Mouse (Mus musculus) G1E (cell line): ENCODE data around the gene Cc2d2a. TPM values are rescaled to one million over a fixed set of nuclear protein-coding genes. Genes with fewer than 3 reads are reported as not detected.
A peak's percentile ranks its signal among the peaks of the same experiment; 100 is the strongest.

Experiments
- ATAC-seq: 2 replicates; pipeline ENCODE4 v1.8.0; 2016; ENCODE audit warnings: mild to moderate bottlenecking; ENCODE audit not compliant: insufficient number of reproducible peaks, poor library complexity, low FRiP score, severe bottlenecking; ENCODE audit errors: extremely low read depth
- DNase-seq: peaks from one replicate; pipeline ENCODE4 v3.0.0; 2012; ENCODE audit warnings: low spot score
- H3K27me3 ChIP-seq: 2 replicates; pipeline ENCODE4 v1.6.1; 2012; ENCODE audit warnings: mild to moderate bottlenecking, low read length, inconsistent platforms; ENCODE audit not compliant: insufficient read depth
- H3K36me3 ChIP-seq: replicated peaks from 2 replicates; pipeline ENCODE3; 2012; ENCODE audit warnings: mild to moderate bottlenecking, inconsistent platforms
- H3K4me1 ChIP-seq: 2 replicates; pipeline ENCODE4 v1.6.1; 2012; ENCODE audit warnings: low read depth, low read length, inconsistent platforms, mixed read lengths; ENCODE audit not compliant: insufficient read depth
- H3K4me3 ChIP-seq: 2 replicates; pipeline ENCODE4 v1.5.1; 2012; ENCODE audit warnings: low read depth, mild to moderate bottlenecking, inconsistent platforms, low read length, moderate library complexity, mixed read lengths
- H3K9me3 ChIP-seq: replicated peaks from 2 replicates; pipeline ENCODE4 v1.6.1; 2012; ENCODE audit warnings: inconsistent platforms
- CTCF ChIP-seq: IDR thresholded peaks from 2 replicates; pipeline ENCODE4 v1.5.1; 2012; ENCODE audit warnings: low read depth, low read length, inconsistent platforms, mixed read lengths
- GATA1 ChIP-seq: IDR thresholded peaks from 2 replicates; pipeline ENCODE4 v1.6.1; 2012; ENCODE audit warnings: borderline replicate concordance, low read length, inconsistent platforms, mixed read lengths
- GATA2 ChIP-seq: IDR thresholded peaks from 2 replicates; pipeline ENCODE4 v1.6.1; 2012; ENCODE audit warnings: low read depth, low read length, inconsistent platforms, borderline replicate concordance
- POLR2AphosphoS5 ChIP-seq: IDR thresholded peaks from 2 replicates; pipeline ENCODE4 v1.6.1; 2012; ENCODE audit warnings: low read depth, low read length, inconsistent platforms; ENCODE audit not compliant: insufficient replicate concordance
- TAL1 ChIP-seq: conservative IDR thresholded peaks from 2 replicates; pipeline ENCODE4 v1.6.1; 2012; ENCODE audit warnings: low read depth, low read length, inconsistent platforms, mixed read lengths
- polyA plus RNA-seq: library from polyadenylated mRNA; stranded (reverse); fragments of >175 nt; gene quantifications from 2 replicates; pipeline ENCODE4 v1.2.3, GENCODE M21; 2012
- total RNA-seq, 2 experiments: library from RNA; stranded (forward) in 1 of 2; stranded (reverse) in 1 of 2; fragments of 200-1000 nt in 1 of 2; fragments of >200 nt in 1 of 2; fragmentation: Nextera tagmentation in 1 of 2; gene quantifications; 2 replicates each; pipeline ENCODE4 v1.2.3; 2014 to 2017

Gene Cc2d2a
- total and polyA plus RNA-seq, 3 experiments: not detected

DNA sequence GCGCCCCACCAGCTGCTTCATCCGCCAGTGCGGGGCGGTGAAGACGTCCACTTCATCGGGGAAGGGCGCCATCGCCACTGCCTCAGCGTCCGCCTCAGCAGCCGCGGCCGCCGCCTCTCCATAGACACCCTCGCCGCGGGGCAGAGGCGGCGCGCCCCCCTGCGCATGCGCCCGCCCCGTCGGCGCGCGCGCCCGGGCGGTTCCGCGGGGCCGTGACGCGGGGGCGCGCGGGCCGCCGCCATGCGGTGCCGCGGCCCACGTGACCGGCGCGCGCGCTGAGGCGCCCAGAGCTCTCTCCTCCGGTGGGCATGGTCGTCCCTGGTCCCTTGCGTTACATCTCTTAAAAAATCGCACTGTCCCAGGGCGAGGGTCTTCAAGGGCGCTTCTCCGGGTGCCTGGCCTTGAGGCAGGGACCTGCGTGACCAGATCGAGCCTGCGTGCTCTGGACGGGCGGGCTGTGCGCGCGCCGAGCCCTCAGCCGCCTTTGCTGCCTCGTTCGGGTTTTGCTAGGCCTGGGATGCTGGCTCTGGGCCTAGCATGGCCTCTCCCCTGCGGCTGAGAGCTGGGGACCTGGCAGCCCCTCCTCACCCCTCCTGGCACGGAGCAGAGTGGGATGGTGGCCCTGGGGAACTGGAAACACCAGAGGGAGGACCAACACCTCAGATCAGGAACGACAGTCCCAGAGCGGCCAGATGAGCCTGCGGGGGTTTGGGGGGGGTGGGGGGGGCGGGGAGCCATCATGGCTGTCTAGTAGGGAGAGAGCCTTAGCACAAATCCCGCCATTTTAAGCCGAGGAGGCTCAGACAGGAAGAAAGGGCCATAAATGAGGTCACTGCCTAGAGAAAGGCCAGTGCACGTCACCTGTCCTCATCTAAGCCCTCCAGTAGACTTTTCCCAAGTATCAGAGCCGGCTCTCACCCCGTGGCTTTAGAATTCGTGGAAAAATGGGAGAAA lies 120.1 kb downstream of the Cc2d2a start:
- peak; percentile 79 for DNase-seq
- peak; percentile 40; the same call in 1 of the 2 replicates for ATAC-seq
- no peaks in the 10 kb centered on the region for H3K9me3 ChIP-seq
- TF ChIP-seq GATA2: no peak
- TF ChIP-seq TAL1: no peak
- no peak for TF ChIP-seq POLR2AphosphoS5
- TF ChIP-seq CTCF: no peak
- TF ChIP-seq GATA1: no peak
- peaks cover 5% of the 10 kb centered on the region for H3K36me3 ChIP-seq
- H3K27me3 ChIP-seq: peaks cover 5% of the 10 kb centered on the region; the same call in 1 of the 2 replicates
- H3K4me1 ChIP-seq: peaks cover 29% of the 10 kb centered on the region
- peak overlapping the region; percentile 95 for H3K4me3 ChIP-seq

DNA sequence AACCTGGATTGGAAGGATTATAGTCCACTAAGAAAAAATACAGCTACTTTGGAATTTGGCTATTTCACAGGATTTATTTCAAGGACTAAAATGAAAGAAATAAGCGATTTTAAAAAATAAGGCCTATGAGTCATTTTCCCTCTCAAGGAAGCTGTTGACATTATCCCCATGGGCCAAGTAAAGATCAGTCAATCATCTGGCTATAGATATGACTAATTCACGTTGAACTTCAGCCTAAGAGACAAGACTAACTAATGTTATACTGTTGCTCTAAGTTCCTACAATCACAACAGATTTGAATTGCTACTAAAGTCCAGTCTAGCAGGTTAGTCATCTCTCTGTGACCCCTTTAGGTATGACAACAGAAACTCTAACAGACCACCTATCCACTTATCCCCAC lies 121.8 kb downstream of the Cc2d2a start:
- TF ChIP-seq TAL1 (no peak), CTCF (no peak), GATA2 (no peak), GATA1 (no peak), POLR2AphosphoS5 (no peak)
- H3K4me3 ChIP-seq: no peak overlapping the region
- ATAC-seq (no peak), DNase-seq (no peak)
- H3K4me1 ChIP-seq: peaks cover 22% of the 10 kb centered on the region
- H3K27me3 ChIP-seq: peaks cover 15% of the 10 kb centered on the region
- no peaks in the 10 kb centered on the region for H3K36me3 ChIP-seq
- no peaks in the 10 kb centered on the region for H3K9me3 ChIP-seq

DNA sequence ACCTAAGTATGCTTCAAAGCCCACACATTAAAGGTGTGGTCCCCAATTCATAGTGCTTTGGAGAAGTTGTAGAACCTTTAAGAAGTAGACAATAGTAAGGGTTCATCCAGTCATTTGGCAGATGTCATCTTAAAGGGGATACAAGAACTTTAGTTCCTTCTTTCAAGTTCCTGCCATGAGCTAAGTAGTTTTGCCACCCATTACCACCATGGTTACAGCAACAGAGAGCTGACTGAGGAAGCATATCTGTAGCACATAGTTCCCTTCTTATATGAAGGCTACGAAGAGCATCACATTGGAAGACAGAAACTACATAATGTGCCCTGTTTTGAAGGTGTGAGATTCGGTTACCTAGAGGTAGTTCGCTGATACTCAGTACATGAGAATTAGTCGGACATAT lies 124.5 kb downstream of the Cc2d2a start:
- no peaks in the 10 kb centered on the region for H3K9me3 ChIP-seq
- H3K4me1 ChIP-seq: peaks cover 9% of the 10 kb centered on the region
- no peak overlapping the region for H3K4me3 ChIP-seq
- TF ChIP-seq CTCF: no peak
- TF ChIP-seq GATA2: no peak
- TF ChIP-seq POLR2AphosphoS5: no peak
- TF ChIP-seq GATA1: no peak
- TF ChIP-seq TAL1: no peak
- ATAC-seq: no peak
- H3K36me3 ChIP-seq: no peaks in the 10 kb centered on the region
- peaks cover 17% of the 10 kb centered on the region for H3K27me3 ChIP-seq
- DNase-seq: no peak

DNA sequence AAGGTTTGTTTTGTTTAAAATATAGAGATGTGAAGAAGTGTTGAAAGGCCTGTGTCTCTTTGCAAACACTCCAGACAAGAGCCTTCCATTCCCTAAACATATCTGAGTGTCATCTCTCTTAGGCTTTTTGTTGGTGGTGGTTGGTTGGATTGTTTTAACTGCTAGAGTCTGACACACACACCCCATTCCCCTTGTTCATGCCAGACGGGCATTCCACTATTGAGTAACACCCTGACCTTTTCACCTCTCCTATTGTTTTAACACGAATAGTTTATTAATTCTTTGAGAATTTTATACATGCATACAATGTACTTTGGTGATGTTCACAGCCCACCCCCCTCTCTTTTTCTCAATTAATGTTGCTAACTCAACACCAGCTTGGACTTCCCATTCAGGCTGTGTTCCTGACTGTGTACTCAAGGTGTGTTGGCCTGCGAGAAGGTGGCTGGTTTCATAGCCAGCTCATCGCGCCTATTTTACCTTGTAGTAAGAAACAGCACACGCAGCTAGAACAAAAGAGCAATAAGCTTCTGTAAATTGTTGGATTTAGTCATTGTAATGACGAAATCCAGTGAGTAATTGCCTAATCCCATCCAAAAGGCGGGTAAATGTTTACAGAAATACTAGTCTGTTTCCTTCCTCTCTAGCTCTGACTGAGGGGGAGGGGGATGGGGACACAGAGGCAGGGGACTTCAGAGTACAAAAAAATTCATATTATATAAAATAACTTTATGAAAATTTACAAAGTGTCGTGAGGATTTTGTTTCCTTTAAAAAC lies 126.0 kb downstream of the Cc2d2a start:
- Histone ChIP-seq H3K36me3 (no peaks in the 10 kb centered on the region), H3K4me3 (no peak overlapping the region), H3K27me3 (peaks cover 20% of the 10 kb centered on the region), H3K9me3 (no peaks in the 10 kb centered on the region), H3K4me1 (peaks cover 3% of the 10 kb centered on the region)
- TF ChIP-seq GATA2: no peak
- no peak for TF ChIP-seq GATA1
- TF ChIP-seq CTCF: no peak
- TF ChIP-seq TAL1: no peak
- TF ChIP-seq POLR2AphosphoS5: no peak
- DNase-seq (no peak), ATAC-seq (no peak)

Other genes with a start within 250 kb of the Cc2d2a start
- gene C1qtnf7, start 146.8 kb upstream of the Cc2d2a start, total RNA-seq (2014; fragmentation: Nextera tagmentation): not detected in 2 replicates
- gene C1qtnf7, start 146.8 kb upstream of the Cc2d2a start, total RNA-seq (2017): 0.05 TPM in 1 of 2 replicates, not detected in the other
- not detected in 2 replicates for gene C1qtnf7, start 146.8 kb upstream of the Cc2d2a start, polyA plus RNA-seq
- not detected in 2 replicates for gene Bst1, start 156.5 kb downstream of the Cc2d2a start, total RNA-seq (2014; fragmentation: Nextera tagmentation)
- gene Bst1, start 156.5 kb downstream of the Cc2d2a start, total RNA-seq (2017): 0.99 and 1.1 TPM in 2 replicates
- not detected in 2 replicates for gene Bst1, start 156.5 kb downstream of the Cc2d2a start, polyA plus RNA-seq
- 63.6 and 64.5 TPM in 2 replicates for gene Fbxl5, start 159.3 kb downstream of the Cc2d2a start, total RNA-seq (2014; fragmentation: Nextera tagmentation)
- gene Fbxl5, start 159.3 kb downstream of the Cc2d2a start, total RNA-seq (2017): 119 and 124 TPM in 2 replicates
- gene Fbxl5, start 159.3 kb downstream of the Cc2d2a start, polyA plus RNA-seq: 18.2 and 20.0 TPM in 2 replicates
- gene Cd38, start 206.2 kb downstream of the Cc2d2a start, total RNA-seq (2014; fragmentation: Nextera tagmentation): not detected in 2 replicates
- gene Cd38, start 206.2 kb downstream of the Cc2d2a start, total RNA-seq (2017): 0.05 and 0.35 TPM in 2 replicates
- gene Cd38, start 206.2 kb downstream of the Cc2d2a start, polyA plus RNA-seq: not detected in 2 replicates